Mouse (Mus musculus): Measurements from ENCODE around the gene BC034090.

Gene BC034090

GRCm38 (mm10) chr1:155242488-155242745 lies 1.8 kb downstream of the BC034090 start:
- no peak for DNase-seq (ENCODE audit: low spot score in 2 of 2)

GRCm38 (mm10) chr1:155241701-155242487 lies 2.4 kb downstream of the BC034090 start:
- DNase-seq (ENCODE audit: low spot score in 2 of 2), result no peak

- DNase-seq (ENCODE audit: low spot score in 2 of 2), result no peak
These were observed 4.1 kb downstream of the BC034090 start for GRCm38 (mm10) chr1:155239962-155240717.

- DNase-seq (ENCODE audit: low spot score in 2 of 2), result no peak
These were observed 5.1 kb downstream of the BC034090 start for GRCm38 (mm10) chr1:155239169-155239568.

- no peak for DNase-seq (ENCODE audit: low spot score in 2 of 2)
These were observed 6.1 kb downstream of the BC034090 start for GRCm38 (mm10) chr1:155238126-155238525.

GRCm38 (mm10) chr1:155237390-155237789 lies 6.9 kb downstream of the BC034090 start:
- DNase-seq (ENCODE audit: low spot score in 2 of 2), result peak; percentile 66 to 67

- DNase-seq (ENCODE audit: low spot score in 2 of 2), result peak in 1 of 2 experiments; percentile 16
These were observed 7.8 kb downstream of the BC034090 start for GRCm38 (mm10) chr1:155236306-155237024.

GRCm38 (mm10) chr1:155235641-155236040 lies 8.6 kb downstream of the BC034090 start:
- DNase-seq (ENCODE audit: low spot score in 2 of 2), result no peak

GRCm38 (mm10) chr1:155233931-155234607 lies 10.2 kb downstream of the BC034090 start:
- DNase-seq (ENCODE audit: low spot score in 2 of 2), result peak; percentile 66 to 79

- DNase-seq (ENCODE audit: low spot score in 2 of 2), result no peak
These were observed 10.9 kb downstream of the BC034090 start for GRCm38 (mm10) chr1:155233378-155233777.

GRCm38 (mm10) chr1:155232786-155233185 lies 11.5 kb downstream of the BC034090 start:
- no peak for DNase-seq (ENCODE audit: low spot score in 2 of 2)

GRCm38 (mm10) chr1:155232385-155232784 lies 11.9 kb downstream of the BC034090 start:
- no peak for DNase-seq (ENCODE audit: low spot score in 2 of 2)

GRCm38 (mm10) chr1:155229464-155230411 lies 14.5 kb downstream of the BC034090 start:
- DNase-seq (ENCODE audit: low spot score in 2 of 2), result peak in 1 of 2 experiments; percentile 78

GRCm38 (mm10) chr1:155223849-155224554 lies 20.2 kb downstream of the BC034090 start:
- DNase-seq (ENCODE audit: low spot score in 2 of 2), result peak; percentile 75 to 76

- no peak for DNase-seq (ENCODE audit: low spot score in 2 of 2)
These were observed 21.2 kb downstream of the BC034090 start for GRCm38 (mm10) chr1:155223036-155223435.

GRCm38 (mm10) chr1:155222101-155222669 lies 22.1 kb downstream of the BC034090 start:
- DNase-seq (ENCODE audit: low spot score in 2 of 2), result no peak

GRCm38 (mm10) chr1:155218924-155219323 lies 25.3 kb downstream of the BC034090 start:
- DNase-seq (ENCODE audit: low spot score in 2 of 2), result no peak

GRCm38 (mm10) chr1:155217865-155218541 lies 26.2 kb downstream of the BC034090 start:
- DNase-seq (ENCODE audit: low spot score in 2 of 2), result peak; percentile 69 to 70

- no peak for DNase-seq (ENCODE audit: low spot score in 2 of 2)
These were observed 27.4 kb downstream of the BC034090 start for GRCm38 (mm10) chr1:155216844-155217243.

Data from frontal cortex, postnatal 36 days (tissue).